Mouse (Mus musculus) lung, postnatal 25 days (tissue): ENCODE measurements at regions not wholly inside any gene's neighbourhood (a gene's known extent, or its start where the extent isn't known, plus 50 kb on each side); places are given as distances from the start of the nearest gene placed in this dataset.
A peak's percentile ranks its signal among the peaks of the same experiment; 100 is the strongest.

Experiments used
- DNase-seq: peaks from one replicate; pipeline ENCODE4 v3.0.0; 2022; ENCODE audit warnings: low spot score

DNA sequence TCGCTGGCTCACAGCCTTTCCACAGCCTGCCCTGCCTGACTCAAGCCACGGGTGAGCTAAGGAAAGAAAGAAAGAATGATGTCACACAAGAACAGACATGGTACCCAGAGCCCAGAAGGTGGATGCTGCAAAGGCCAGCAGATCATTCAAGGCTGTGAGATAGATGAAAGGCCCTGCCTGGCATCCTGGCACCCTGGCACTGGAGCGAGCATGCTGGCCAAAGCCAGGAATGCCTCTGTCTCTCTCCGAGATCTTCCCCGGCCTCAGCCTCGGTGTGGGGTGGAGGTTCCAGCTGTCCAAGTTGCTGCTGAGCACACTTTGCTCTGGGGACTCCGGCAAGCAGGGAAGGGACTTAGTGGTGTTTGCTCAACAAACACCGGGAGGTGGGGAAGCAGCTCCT, 116.4 kb upstream of the Lhx5 start:
- no peak for DNase-seq

DNA sequence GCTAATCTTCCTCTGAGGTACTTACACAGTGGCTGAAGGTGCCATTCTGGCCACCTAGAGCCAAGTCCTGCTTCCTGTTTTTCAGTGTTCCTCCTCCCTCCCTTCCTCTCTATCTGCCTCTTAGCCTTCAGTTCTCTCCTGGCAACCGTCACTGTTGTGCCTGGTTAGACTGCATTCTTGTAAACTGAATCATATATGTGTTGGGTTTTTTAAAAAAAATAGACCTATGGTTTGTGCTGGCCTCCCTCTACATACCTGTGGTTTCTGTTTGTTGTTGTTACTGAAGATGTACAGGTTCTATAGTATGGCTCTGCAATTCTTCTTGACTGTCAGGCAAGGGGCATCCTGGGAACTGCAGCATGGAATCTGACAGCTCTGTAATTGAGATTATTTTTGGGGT, 112.5 kb upstream of the Lhx5 start:
- no peak for DNase-seq

- DNase-seq, result no peak
Measured at GRCm38 (mm10) chr5:120322031-120322731, 109.3 kb upstream of the Lhx5 start.

- no peak for DNase-seq
Measured at GRCm38 (mm10) chr5:120322732-120323316, 108.7 kb upstream of the Lhx5 start.

DNA sequence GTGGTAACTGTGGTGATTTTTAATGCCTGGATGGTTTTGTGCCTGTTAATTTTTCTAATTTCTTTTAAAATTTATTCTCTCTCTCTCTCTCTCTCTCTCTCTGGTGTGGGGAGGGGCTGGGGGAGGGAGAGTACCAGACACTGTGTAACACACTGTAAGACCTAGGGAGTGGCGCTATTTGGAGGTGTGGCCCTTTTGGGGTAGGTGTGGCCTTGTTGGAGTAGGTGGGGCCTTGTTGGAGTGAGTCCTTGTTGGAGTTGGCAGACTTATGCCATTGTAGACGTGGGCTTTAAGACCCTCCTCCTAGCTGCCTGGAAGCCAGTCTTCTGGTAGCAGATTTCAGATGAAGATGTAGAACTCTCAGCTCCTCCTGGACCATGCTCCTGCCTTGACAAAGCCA, 107.4 kb upstream of the Lhx5 start:
- DNase-seq, result no peak

GRCm38 (mm10) chr5:120325386-120325910, 106.1 kb upstream of the Lhx5 start:
- peak; percentile 2 for DNase-seq

DNA sequence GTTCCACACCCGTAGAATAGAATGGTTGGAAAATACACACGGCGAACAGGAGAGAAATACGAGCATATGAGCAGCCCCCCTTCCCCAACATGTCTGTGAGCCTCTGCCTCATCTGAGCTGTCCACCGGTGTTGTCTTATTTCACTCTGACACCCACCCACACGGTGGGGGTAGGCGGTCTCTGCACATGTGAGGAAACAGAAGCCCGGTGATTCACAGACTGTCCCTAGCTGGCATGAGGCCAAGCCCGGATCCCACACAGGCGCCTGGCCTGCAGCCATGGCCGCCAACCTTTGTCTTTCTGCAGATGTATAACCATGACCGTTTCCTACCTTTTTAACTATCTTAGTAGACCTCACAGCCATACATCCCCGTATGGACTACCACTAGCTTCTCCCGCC, 99.5 kb upstream of the Lhx5 start:
- no peak for DNase-seq

- DNase-seq, result no peak
Measured at GRCm38 (mm10) chr5:120339162-120339561, 92.3 kb upstream of the Lhx5 start.

GRCm38 (mm10) chr5:120340696-120341231, 90.7 kb upstream of the Lhx5 start:
- DNase-seq, result no peak

DNA sequence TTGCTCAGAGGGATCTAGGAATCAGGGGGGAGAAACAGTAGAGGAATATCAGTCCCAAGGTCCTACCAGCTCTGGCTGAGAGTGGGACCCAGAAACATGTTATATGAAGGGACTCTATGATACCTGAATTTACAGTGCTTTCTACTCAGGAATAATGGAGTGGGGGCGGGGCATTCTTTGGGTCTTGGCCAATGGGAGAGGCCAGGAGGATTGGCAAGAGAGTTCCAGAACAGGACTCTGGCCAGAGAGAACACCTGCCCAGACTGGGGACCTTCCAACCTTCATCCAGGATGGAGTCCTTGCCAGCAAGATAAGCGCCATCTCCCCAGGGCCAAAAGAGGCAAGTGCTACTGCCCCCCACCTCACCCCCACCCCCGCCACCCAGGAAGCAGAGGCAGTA, 81.0 kb upstream of the Lhx5 start:
- no peak for DNase-seq

DNA sequence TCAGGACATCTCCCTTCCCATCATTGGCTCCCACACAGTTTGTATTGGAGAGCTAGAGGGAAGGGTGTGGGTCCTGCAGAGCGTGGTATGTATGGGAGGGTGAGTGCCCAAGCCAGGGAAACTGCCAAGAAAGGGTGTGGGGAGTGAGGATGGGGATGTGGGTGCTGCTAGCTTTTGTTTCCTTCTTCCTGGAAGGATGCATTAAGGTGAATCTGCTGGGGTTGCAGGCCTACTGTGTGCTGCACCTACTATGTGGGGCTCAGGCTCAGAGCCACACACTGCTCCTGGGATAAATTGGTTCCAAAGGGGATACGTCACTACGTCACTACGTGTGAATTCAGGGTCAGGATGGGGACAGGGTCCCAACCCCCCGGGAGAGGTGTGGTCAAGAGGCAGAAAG, 79.7 kb upstream of the Lhx5 start:
- no peak for DNase-seq

DNA sequence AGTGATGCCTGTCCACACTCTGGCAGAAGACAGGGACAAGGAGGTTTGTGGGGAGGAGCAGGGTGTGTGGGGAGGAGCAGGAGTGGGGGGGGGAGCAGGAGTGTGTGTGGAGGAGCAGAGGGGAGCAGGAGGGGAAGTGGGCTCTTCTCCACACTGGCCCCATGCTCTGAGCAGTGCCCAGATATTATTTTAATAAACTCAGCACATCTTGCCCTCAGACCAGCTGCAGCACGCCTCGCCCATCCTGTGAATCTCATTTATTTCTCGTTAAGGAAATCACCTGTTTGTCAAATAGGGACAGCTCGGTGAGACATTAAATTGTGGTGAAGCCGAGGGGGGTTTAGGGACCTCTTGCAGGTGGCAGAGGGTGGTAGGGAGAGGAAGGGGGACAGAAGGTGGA, 77.8 kb upstream of the Lhx5 start:
- DNase-seq, result no peak

GRCm38 (mm10) chr5:120356950-120357349, 74.5 kb upstream of the Lhx5 start:
- no peak for DNase-seq

DNA sequence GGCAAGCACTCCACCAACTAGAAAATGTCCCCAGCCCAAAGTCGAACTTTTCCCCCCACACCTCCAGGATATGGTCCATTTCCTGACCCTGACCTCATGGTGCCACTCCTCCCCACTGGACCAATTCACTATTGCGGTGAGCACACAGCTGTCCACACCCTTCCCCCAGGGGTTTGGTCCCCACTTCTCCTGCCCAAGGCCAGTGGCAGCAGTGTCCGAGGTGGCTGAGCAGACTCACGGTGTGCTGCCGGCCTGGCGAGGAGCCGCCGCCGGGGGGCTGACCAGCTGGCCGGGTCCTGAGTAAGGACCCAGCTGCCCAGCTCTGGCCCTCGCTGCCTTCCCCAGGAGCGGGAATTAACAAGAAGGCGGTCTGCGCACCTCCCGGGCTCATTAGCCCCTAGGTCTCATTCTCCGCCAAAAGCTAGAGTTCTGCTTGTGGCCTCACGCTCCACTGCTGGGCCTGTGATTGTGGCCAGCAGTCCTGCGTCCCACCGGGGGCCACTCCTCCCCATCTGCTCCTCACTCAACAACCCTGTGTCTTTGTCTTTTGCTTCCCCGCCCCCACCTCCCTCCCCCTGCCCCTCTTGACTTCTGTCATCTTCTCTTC, 73.3 kb upstream of the Lhx5 start:
- DNase-seq, result no peak

DNA sequence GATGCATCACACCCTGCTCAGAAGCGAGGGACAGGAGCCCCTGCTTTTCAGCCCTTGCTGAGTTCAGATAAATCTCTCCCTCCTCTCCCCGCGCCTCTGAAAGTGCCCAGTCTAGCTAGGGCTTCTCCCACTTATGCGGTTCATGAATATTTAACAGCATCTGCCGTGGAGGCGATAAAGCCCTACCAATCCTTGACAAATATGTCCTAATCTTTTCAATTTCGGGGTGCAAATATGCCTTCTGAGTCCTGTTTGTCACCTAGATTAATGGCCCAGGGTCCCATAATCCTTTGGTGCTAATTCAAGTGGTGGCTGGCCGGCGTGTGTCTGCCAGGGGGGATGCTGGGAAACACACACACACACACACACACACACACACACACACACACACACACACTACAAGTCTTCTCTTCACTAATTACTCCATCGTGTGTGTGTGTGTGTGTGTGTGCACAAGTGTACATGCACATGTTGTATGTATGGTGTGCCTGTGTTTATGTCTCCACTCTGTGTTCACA, 65.5 kb upstream of the Lhx5 start:
- no peak for DNase-seq

DNA sequence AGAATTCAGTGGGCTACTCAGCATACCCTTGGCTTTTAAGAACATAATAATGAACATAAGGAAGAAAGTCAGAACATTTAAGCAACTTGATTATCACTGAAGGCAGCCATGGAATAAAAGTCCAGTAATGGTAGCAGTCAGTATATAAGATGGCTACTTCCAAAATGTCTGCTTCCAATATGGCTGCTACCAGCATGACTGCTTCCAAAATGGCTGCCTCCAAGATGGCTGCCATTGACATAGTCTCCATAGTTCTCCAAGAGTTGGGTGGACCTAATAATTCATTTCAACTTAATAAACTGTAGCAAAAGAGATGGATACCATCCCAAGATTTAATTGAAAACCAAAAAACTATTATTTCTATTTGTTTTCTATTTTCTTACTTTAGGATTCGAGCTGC, 62.7 kb upstream of the Lhx5 start:
- no peak for DNase-seq

- no peak for DNase-seq
Measured at GRCm38 (mm10) chr5:120371176-120371819, 60.2 kb upstream of the Lhx5 start.

GRCm38 (mm10) chr5:120373426-120373825, 58.1 kb upstream of the Lhx5 start:
- DNase-seq, result no peak
